Mouse (Mus musculus) gastrocnemius, postnatal 36 days (tissue): ENCODE measurements around the gene Garnl3. TPM values are rescaled to one million over a fixed set of nuclear protein-coding genes. Genes with fewer than 3 reads are reported as not detected.

Experiments used
- DNase-seq, 2 experiments: peaks; one replicate each; pipeline ENCODE4 v3.0.0; 2022
- intact Hi-C: fragments of 180-260 bp; cut with DNase I; formaldehyde crosslinking; loops from one replicate; pipeline ENCODE4 v1.15.1; 2025
- long read RNA-seq, 2 experiments: library from polyadenylated mRNA; stranded (forward); transcript quantifications; one replicate each; pipeline ENCODE4 v2.0.0; 2021
- total RNA-seq, 2 experiments: library from RNA; stranded (reverse); gene quantifications; 2 replicates each; pipeline ENCODE4 v1.2.3; 2021

Gene Garnl3
- total RNA-seq = under 1 TPM; 0.64 to 0.69 TPM
- long read RNA-seq, experiment 1 = 0 reads
- long read RNA-seq, experiment 2, partial matches to known transcripts = 0 of 1 reads
- long read RNA-seq, experiment 2, other reads (novel, unspliced or antisense) = 1 of 1 reads

DNA sequence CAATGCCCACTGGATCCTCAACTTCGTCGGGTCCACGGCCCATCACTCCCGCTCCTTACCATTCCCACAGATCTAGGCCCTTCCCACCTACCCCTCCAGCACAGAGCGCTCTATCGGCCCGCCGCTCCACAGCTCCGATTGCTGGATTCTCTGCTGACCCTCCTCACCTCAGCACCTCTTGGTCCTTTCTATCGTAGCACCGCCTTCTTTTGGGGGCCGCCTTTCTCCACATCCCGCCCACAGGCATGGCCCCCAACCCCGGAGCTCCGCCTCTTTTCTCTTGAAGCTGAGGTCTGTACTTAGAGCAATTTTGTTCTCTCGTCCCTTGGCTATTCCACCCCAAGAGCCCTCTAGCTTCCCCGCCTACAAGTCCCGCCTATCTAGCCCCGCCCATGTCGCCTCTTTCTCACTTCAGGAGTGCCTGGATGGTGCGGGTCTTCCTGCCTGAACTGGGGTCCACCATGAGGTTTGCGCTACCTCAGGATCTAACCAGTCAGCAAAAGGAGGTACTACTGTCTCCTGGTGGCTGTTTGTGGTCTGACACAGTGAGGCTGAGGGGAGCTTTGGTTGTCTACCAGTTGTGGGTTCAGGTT lies at the start of gene Garnl3:
Gene Garnl3 (minus strand): TSS at position 155 of the 593 bp plus-strand sequence.
- intact Hi-C loops = no loop called here
- peak in 1 of 2 experiments; percentile 35 for DNase-seq

DNA sequence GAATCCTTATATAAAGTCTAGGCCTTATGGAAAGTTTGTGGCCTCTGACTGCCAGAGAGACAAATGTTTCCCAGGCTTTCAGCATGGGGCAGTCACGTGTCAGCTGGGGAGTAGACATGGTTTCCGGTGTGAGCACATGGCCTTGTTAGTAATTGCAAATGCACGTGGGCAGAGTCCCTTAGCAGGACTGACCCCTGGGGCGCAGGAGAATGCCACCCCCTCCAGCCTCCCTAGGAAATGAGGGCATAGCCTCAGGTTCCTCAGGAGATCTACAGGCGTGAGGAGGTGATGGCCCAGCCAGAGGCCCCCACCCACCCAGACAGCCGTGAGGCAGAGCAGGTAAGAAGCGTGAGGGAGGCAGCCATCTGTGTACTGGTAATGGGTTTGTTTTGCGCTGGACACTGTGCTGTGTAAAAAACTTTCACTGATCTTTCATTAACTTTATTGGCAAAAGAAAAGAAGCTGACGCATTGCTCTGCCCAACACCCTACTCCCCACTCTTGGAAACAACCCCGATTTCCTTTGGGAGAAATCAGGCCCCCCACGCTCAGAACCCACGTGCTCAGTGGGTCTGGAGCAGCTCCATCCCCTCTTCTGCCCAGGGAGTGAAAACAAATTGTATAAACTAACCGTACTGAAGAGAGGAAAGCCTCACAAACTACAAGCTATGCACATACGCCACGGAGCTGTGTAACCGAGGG lies 48.6 kb upstream of the Garnl3 start:
- intact Hi-C loops = no loop called here
- no peak for DNase-seq

DNA sequence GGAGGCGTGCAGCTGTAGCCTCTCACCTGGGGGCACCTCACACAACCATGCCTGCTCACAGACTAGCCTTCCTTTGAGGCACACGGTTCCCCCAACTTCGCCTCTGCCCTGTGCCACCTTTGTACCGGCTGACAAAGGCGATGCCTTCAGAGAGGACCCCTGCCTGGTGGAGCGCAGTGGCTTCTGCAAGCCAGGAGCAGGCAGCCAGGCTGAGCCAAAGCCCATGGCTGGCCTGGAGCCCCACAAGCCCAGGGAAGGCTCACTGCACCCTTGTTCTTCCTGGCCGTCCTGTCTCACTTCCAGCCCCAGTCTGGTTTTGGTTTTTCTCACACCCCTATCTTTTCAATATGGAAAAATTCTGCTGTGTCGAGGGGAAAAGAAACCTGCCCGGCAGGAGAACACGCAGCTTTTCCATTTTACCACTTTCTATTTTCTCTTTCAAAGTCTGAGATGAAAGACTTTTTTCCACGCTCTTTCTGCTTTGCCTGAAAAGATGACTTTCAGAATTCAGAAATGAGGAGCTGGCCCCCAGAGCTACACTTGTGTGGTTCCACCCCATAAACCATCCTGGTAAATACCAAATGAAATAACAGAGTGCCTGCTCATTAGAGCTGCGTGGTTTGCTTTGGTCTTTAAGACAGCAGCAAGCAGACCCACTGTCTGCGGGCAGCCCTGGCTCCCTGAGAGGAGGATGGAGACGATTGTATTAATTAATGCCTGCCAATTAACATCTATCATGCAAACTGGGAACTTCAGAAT lies 47.9 kb upstream of the Garnl3 start:
- intact Hi-C loops = no loop called here
- no peak for DNase-seq

DNA sequence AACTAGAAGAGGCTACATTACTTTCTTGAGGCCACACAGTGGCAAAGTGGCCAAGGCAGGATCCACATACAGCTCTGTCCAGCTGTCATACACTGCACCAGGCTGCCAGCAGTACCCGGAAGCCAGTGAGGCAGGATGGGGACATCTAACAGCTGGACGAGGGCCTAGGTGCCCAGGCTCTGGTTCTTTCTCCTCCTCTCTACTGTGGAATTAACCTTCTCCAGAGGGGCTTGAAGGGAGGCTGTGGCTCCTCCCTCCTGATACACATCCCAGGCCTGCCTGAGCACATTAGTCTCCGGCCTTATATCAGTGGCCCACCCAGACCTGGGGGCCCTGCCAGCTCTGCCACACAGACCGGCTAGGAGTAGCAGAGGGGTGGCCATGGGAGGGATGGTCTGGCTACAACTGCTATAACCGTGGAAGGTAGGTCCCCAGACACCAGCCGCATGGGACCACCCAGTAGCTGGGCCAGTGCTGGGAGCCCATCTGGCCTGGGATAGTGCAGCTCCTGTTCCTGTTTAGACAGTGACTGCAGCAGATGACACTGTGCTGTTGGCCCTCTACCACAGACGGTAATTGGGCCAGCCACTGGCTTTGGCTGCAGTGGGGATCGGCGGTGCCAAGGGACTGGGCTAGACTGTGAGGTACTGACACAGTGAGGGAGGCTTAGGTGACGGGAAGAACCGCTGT lies 46.9 kb upstream of the Garnl3 start:
- intact Hi-C loops = no loop called here

DNA sequence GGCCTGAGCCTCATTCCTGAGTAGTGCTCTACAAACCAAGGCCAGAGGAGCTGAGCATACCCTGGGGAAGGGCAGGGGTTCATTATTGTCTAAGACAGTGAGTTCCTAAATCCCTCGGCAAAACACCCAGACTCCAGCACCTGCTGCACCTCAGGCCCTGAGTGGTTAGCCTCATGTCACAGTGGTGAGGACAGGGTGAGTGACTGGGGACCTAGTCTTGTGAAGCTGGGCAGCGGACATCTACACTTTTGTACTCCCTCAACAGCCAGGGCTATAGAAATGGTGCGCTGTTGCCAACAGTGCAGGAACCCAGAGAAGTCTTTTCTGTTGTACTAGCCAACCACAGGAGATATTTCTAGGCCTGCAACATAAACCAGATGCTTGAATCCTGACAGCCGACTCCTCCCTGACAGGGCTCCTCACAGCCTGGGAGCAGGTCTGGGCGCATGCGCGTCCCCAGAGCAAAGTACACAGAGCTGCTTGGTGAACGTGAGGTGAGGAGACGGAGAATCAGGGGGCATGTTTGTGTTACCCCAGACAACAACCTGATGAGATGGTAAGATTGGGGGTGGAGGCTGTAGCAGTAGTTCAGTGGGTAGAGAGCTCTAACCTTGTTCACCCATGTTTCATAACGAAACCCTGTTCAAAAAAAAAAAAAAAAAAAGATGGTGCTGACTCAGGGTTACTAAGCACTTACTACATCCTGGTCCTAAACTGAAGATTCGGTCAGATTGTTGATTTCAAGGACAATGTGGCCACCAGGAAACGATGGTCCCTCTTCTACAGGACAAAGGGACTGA lies 46.2 kb upstream of the Garnl3 start:
- DNase-seq = no peak
- intact Hi-C loops = no loop called here

More for the DNA sequence above, 46.9 kb upstream of the Garnl3 start:
- peak; percentile 74 to 78 for DNase-seq

DNA sequence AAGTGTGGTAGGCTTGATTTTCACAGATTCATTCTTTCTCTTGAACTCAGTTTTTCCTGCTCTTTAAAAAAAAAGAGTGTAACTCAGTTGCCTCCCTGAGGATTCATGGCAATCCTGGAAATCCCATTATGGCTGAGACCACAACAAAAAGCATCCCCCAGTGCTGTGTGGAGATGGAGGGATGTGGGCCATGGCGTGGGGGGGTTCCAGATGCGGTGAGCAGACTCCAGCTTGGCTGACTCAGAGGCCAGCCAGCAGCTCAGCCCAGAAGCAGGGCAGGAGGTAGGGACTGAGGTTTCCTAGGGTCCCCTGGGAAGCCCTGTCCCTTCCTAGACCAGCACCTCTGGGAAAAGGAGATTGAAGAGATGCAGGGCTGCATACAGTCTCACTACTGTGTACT lies 45.5 kb upstream of the Garnl3 start:
- intact Hi-C loops = no loop called here
- no peak for DNase-seq

DNA sequence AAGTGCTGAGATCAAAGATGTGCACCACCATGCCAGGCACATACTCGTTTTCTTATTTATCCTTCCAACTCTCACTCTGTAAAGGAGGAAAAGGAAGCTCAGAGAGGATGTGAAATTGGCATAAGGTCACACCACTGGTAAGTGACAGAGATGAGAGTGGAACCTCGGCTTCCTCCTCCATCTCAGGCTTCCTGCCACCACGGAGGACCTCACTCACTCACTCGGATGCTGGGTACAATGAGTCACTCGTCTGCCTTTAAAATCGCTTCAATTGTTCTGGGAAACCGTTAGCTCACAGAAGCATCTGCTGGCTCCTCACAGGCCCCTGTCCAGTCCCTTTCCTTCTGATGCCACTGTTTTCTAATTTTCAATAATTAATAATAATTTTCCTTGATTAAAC lies 45.1 kb upstream of the Garnl3 start:
- intact Hi-C loops = no loop called here
- no peak for DNase-seq

DNA sequence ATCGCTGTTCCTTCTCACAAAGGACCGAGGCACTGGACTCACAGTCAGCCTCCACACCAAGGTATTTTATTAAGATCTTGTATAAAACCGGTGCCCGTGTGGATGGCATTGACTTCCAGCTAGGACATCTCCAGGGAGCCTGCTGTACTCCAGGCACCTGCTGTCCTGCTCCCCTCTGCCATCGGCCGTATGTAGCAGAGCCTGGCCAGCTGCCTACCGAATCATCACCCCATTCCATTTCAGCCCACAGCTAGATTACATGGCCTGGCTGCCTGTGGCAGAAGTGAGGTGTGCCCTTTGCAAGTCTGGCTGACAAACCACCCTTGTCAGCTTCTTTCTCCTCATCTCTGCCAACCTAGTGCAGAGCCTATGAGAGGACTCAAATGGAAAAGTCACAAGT lies 42.2 kb upstream of the Garnl3 start:
- intact Hi-C loops = no loop called here
- peak; percentile 46 to 55 for DNase-seq

DNA sequence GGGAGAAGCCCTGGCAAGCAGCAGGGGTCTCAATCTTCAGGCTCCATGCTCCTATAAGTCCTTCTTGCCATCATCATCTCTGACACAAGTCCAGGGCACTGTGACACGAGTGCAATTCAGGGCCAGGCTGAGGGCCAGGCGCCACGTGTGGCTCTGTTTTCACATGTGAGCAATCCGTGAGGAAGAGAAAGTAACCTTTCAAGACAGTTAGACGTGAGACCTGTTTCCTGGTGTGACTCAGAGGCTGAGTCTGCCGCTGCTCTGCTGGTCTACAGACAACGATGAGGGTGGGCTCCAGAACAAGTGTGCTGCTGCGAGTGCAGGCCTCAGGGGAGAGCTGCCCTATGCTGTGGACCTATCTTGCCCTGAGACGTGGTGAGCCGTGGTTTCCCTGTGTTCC lies 41.7 kb upstream of the Garnl3 start:
- intact Hi-C loops = no loop called here
- DNase-seq = no peak

DNA sequence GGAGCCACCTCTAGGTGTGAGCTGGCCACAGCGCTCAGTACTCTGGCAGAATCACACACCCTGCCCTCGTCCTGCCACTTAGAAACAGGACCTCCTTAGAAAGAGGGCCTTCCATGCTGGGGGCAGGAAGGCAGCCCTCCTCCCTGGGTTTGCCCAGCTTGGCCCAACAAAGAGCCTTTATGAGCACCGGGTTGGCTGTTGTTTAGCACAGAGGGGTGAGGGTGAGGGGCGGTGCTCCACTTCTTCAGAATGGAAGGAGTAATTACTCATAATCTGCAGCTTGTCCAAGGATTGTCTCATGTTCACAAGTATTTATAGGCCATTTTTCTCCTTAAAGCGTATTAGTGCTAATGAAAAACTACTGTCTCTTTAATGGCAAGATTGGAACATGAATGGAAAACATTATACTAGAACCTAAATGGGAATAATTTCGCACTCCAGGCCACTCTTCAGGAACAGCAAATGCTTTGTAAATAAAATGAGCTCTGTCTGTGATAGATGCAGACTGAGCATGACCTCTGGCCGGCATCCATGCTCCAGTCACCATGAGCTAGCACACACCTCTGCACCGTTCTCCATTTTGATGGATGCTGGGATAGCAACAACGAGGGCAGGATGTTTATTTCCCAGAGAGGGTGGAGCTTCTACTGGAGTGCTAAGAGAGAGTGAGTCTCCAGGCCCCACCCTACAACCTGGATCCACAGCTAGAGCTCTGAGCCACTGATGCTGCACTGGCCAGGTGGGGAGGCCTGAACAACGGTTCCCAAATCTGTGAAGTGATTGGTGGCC lies 39.5 kb upstream of the Garnl3 start:
- intact Hi-C loops = no loop called here
- no peak for DNase-seq

DNA sequence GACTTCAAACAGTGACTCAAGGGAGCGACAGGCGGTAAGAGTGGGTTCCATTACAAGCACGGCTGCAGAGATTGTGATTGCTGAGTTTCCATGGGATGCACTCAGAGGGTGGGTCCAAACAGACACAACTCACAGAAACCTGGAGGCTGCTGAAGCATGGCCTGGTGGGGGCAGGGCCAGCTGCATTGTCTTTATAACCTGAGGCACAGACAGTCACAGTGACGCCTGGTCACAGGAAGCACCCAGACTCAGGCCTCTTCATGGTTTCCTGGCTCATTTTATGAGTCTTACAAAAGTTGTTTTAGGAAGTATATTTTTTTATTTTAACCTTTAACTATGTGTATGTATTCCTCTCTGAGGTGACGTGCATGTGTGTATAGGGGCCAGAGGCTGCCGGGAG lies 38.0 kb upstream of the Garnl3 start:
- DNase-seq = no peak
- intact Hi-C loops = no loop called here

DNA sequence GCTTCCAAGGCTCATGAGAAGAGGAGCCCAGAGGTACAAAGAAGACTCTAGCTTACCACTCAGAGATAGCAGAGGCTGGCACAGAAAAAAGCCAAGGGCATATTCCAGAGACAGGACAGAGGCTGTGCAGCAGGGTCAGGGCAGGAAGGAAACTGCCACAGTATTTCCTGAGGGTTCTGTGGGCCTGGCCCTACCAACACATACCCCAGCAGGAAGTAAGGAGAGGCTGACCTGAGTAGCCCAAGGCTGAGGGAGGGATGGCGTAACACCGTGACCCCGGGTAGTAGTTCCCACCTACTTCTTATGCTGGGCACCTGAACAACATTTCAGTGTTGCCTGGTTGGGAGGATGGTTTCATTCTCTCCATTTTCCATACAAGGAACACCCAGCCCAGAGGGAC lies 35.6 kb upstream of the Garnl3 start:
- intact Hi-C loops = no loop called here
- DNase-seq = no peak

DNA sequence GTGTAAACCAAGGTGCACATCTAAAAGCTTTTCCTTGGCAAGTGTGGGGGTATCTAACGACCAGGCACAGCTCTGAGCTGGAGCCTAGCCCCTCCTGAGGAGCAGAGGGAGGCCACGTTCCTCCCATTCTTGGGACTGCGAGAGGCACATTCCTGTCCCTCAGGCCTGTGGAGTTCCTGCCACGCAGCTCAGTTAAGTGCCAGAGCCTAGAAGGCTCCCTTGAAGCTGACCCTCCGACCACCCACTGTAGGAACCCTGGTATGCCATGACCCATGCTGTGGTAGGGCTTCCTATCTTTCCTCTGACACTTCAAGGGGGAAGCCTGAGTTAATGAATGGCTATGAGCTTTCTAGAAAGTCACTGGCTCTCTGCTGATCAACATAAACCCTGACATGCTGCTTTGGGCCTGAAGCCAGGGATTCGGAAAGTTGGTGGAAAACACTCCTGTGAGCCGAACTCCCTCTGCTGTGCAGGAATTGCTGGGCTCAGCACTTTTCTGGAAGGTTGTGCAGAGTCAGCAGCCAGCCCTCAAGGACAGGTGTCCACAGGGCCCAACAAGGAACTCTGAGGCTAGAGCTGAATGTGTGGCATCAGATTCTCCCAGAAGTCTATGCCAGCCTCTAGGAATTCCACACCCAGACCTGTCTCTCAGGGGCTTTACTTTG lies 34.4 kb upstream of the Garnl3 start:
- intact Hi-C loops = no loop called here
- no peak for DNase-seq

DNA sequence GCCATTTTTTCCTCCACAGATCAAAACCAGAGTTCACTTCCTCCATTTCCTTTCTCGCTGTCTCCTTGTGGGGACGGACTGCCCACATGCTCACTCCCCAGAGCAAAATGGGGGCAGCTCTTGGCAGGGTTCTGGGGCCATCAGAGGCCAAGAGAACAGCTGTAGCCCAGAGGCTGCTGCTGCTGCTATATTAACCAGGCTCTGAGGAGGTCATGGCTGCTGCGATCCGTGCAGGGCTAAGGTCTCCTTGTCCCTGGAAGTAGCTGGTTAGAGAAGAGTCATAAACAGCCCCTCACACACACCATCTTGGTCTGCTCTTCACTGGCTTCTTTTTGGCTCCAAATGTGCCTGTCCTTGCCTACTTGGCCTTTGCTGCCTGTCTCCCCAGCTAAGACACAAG lies 33.8 kb upstream of the Garnl3 start:
- no peak for DNase-seq
- intact Hi-C loops = no loop called here

DNA sequence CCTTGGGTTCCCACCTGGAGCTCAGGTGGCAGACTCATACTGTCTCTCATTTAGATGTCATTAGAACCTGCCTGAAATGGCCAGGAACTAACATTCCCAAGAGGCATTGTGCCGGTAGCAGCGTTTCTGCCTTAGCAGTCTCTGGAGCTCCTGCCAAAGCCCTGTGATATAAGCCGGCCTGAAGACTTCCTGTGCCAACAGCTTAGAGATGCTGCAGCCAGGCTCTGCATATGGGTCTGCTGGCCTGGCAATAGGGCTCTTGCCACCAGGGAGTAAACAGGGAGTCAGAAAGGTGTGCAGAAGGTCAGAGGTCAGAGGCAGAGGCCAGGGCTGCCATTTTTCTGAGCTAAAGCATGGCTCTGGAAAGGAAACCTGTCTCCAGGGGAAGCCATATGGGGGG lies 33.2 kb upstream of the Garnl3 start:
- intact Hi-C loops = no loop called here
- no peak for DNase-seq

DNA sequence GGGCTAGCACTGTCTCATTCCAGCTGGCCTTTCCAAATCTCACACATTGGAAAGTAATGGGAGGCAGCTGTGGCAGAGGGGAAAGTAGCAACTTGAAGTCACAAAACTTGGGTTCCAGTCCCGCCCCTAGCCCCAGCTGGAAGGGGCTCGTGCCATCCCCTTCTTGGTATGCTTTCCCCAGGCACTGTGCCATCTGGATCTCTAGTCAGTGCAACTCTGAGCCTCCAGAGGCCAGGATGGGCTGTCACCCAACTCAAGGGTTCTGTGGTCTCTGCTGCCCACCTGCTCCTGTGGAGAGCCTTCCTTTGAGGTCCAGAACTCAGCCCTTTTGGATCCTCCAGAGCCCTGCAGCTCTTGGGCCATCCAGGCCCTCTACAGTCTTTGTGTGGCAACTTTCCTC lies 30.7 kb upstream of the Garnl3 start:
- no peak for DNase-seq
- intact Hi-C loops = no loop called here

DNA sequence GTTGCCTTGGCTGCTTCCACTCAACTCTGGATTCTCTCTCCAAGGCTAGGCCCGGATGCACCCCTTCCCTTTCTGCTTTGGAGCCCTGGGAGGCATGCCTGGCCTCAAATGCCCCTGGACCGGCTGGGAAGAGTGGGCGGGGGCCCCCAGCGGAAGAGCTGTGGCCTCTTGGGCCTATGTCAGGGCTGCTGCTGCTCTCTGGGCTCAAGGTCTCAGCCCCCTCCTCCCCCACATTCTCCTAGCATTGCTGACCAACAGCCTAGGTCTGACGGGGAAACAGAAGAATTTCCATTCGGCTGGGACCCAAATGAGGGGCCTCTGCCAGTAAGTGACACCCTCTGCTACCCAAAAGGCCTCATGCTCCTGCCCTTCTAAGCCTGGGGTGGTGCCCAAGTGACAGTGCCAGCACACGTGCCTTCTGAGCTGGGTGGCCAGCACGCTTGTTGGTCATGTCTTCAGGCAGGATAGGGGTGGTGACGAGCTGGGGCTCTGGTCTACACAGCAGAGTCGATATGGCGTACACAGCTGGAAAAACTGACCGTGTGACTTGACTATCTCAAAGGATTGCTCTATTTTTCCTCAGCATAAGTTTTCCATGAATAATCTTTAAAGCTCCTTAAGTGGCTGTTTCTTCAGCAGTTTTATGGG lies 29.0 kb upstream of the Garnl3 start:
- intact Hi-C loops = no loop called here
- DNase-seq = peak; percentile 56 to 63

DNA sequence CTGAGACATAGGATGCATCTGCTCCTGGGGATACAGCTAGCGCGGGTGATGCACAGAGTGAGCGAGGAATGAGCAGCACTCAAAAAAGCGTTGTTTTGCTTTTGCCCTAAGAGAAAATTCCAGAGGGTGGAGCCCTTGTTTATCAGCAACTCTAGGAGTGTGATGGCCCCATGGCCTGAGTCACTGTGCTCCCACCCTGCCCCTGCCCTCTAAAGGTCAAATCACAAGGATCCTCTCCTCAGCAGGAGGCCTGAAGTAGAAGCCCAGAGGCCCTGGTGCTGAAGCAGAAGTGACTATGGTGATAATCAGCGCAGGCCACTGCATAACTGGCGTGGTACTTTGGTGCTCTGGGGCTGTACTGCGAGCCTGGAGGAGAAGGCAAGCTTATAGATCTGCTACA lies 28.1 kb upstream of the Garnl3 start:
- no peak for DNase-seq
- intact Hi-C loops = loop anchor here (5.0 kb wide), 1 partner anchor 58 kb away; the partner anchor contains the start of gene Angptl2
